Mouse (Mus musculus) Patski (cell line): ENCODE measurements at regions not wholly inside any gene's neighbourhood (a gene's known extent, or its start where the extent isn't known, plus 50 kb on each side); places are given as distances from the start of the nearest gene placed in this dataset.
A peak's percentile ranks its signal among the peaks of the same experiment; 100 is the strongest.

Experiments used
- ATAC-seq: fragments of 100-300 bp; one replicate; pipeline ENCODE4 v1.8.0; 2021
- CTCF ChIA-PET: fragments of 350-600 bp; sonication (Branson Sonifier 250); formaldehyde crosslinking; loops from one replicate; lab custom pipeline; 2022; ENCODE audit warnings: inconsistent platforms; lab: Charles Lee
- POLR2A ChIA-PET: fragments of 350-600 bp; sonication (Branson Sonifier 250); formaldehyde crosslinking; loops from one replicate; lab custom pipeline; 2022; ENCODE audit warnings: antibody characterized with exemption, inconsistent platforms; lab: Charles Lee
- DNase-seq: peaks from one replicate; pipeline ENCODE4 v3.0.0-alpha.2; 2011; ENCODE audit warnings: low read depth, low spot score
- H3K27me3 ChIP-seq: fragments of 371-371 bp; one replicate; pipeline ENCODE4 v1.5.1; 2021
- CTCF ChIP-seq: fragments of 100-300 bp; IDR thresholded peaks from one replicate; pipeline ENCODE4 v1.5.1; 2021
- in situ Hi-C: fragments of 300-500 bp; cut with MboI; formaldehyde crosslinking; loops from 3 replicates; pipeline ENCODE4 v1.11.1; 2018; ENCODE audit warnings: low pct_unique_long_range_greater_than_20kb, mixed read lengths

DNA sequence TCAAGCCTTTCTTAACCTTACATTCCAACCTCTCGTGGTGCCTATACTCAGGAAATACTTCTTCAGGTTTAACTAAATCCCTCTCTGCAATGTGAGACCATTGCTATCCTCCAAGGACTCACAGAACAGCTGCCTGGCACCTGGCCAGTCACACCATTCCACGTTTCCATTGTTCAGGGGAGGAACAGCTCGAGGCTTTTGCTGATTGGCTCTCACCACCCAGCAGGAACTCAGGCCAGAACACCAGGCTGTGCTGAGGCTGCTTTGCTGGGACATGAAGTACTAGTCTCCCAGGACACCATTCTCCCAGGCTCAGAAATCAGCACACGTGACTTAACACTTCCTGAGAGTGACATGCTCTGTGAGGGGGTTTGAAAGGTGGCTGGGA lies 357.6 kb downstream of the Sorl1 start:
- H3K27me3 ChIP-seq: no peaks in the 10 kb centered on the region
- no peak for ATAC-seq
- ChIA-PET CTCF (interaction anchor here (0.9 to 1.5 kb wide), 3 partner anchors 8 to 23 kb away, joined by 3 to 6 read pairs (median 5); no protein-coding TSS in a partner anchor), POLR2A (no interaction called here)
- no peak for TF ChIP-seq CTCF
- in situ Hi-C loops: no loop called here
- DNase-seq: peak; percentile 6

DNA sequence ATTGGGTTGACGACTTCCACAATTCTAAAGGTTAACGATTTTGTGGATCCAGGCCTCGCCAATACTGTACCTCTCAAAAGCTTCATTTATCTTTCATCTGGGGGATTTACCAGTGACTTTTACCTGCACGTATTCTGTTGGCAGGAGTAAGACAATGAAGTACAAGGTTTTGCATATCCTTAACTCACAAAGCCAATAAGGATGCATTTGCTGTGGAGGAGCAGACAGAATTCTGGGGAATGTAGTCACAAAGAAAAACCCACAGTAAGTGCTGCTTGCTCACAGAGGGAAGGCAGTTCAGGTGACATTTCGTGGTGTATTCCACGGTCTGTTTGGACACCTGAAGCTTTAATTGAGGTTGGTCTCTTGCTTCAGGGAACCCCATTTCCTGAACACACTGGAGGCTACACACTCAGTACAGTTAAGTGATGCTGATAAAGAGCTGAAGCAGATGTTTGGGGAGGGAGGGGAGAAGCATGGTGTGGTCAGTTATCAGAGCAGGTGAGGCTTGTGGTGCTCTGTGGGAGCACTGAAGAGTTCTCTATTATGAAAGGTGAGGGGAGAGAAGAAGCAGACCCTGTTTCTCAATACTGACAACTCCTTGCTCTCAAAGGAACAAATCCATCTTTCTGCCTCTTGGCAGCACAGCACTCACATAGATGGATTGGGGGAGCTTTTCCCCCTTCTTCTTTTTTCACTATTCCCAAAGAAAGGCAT lies 358.1 kb downstream of the Sorl1 start:
- no peaks in the 10 kb centered on the region for H3K27me3 ChIP-seq
- ChIA-PET POLR2A (no interaction called here), CTCF (interaction anchor here (0.9 to 1.5 kb wide), 3 partner anchors 9 to 24 kb away, joined by 3 to 6 read pairs (median 5); no protein-coding TSS in a partner anchor)
- in situ Hi-C loops: no loop called here
- DNase-seq (no peak), ATAC-seq (no peak)
- TF ChIP-seq CTCF: no peak

DNA sequence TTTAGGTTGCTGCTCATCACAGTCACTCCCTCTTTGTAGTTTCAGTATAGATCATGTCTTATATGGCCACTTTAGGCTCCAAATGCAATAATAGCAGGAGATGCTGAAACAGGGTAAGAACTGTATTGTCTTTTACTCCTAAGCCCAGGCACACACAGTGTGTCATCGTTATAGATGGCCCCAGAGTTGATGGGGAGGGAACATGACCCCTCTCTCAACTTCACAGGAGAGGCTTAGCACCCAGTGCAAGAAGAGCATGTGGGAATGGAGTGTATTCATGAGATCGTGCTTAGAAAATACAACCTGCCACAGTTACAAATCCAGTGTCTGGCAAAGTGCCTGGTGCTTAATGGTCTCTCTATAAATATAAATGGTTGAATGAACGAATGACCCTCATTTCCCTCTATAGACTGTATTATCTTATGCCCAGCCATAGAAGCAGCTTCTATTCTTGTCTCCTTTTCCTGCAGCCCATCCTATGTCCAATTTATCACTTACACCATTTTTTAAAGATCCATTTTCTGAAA lies 363.0 kb downstream of the Sorl1 start:
- no peak for TF ChIP-seq CTCF
- CTCF ChIA-PET: no interaction called here
- H3K27me3 ChIP-seq: no peaks in the 10 kb centered on the region
- POLR2A ChIA-PET: no interaction called here
- in situ Hi-C loops: no loop called here
- ATAC-seq: no peak
- DNase-seq: no peak

DNA sequence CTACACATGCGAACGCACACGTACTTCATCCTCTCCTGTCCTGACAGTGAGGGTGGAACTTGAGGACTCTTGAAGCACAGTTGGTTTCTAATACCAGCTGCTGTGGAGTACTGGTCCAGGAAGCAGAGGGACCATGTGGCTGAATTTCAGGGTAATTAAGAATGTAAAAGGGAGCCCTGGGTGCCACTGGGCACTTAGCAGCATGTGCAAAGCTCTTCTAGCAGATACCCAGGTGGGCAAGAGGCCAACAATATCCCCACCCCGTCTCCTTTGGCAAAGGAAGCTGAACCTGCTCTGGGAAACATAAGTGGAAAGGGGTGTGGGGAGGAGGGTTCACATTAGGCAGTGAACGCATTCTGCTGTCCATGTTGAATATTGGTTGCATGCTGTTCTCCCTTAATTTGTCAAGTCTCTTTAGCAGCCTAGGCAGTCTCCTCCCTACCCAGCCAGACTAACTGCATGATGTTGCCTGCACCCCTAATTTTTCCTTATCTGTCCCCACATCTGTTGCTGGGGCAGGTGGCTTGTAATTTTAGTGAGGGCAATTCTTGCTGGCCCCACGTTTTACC lies 369.6 kb downstream of the Sorl1 start:
- no peak for DNase-seq
- ChIA-PET POLR2A (no interaction called here), CTCF (no interaction called here)
- ATAC-seq: no peak
- TF ChIP-seq CTCF: no peak
- in situ Hi-C loops: no loop called here
- H3K27me3 ChIP-seq: no peaks in the 10 kb centered on the region

DNA sequence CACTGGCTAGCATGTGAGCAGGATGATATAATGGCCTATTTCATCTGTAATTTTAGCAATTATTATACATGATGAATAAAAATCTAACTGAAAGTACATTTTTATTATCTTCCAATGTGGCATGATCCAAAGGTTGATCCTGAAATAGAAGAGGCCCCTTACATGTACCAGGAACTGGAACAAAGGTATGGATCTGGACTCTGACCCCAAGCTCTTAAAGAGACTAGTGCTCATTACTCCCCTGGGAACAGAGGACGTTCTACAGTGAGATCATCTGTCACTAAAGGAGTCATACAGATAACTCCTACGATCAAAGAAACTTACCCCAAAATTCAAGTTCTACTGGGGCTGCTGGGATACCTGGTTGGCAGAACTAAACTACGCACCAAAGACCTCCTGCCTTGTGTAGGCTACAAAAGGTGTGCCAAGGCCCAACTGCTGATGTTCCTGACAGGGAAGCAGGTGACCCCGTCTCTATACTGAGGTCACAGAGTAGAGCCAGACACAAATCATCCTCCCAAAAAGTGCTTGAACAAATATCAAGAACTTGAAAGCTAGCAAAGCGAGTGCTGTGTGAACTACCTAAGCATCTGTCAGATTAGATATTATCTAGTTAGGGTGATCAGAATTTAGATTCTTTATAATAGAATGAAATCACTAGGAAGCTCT lies 378.0 kb downstream of the Sorl1 start:
- ATAC-seq (no peak), DNase-seq (no peak)
- no peak for TF ChIP-seq CTCF
- no peaks in the 10 kb centered on the region for H3K27me3 ChIP-seq
- CTCF ChIA-PET: interaction anchor here (1.8 kb wide), 1 partner anchor 20 kb away, joined by 6 read pairs; no protein-coding TSS in a partner anchor
- POLR2A ChIA-PET: no interaction called here
- in situ Hi-C loops: no loop called here

DNA sequence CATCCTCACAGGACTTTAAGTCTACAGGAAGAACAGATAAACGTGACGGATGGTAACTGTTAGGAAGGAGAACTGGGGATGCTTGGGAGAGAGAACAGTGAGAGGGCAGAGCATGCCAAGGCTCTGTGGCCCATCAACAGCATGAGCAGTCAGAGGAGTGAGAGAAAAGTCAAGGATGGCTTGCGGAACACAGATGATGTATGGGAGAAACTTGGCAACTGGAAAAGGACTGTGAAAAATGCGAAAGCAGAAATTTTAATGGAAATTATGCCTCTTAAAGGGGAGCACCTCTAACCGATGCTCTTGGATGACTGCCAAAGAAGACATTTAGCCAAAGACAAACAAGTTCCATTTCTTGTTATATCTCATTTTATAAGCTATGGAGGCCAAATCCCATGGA lies 382.6 kb downstream of the Sorl1 start:
- H3K27me3 ChIP-seq: no peaks in the 10 kb centered on the region
- ATAC-seq (no peak), DNase-seq (no peak)
- no peak for TF ChIP-seq CTCF
- POLR2A ChIA-PET: no interaction called here
- CTCF ChIA-PET: no interaction called here
- in situ Hi-C loops: no loop called here

DNA sequence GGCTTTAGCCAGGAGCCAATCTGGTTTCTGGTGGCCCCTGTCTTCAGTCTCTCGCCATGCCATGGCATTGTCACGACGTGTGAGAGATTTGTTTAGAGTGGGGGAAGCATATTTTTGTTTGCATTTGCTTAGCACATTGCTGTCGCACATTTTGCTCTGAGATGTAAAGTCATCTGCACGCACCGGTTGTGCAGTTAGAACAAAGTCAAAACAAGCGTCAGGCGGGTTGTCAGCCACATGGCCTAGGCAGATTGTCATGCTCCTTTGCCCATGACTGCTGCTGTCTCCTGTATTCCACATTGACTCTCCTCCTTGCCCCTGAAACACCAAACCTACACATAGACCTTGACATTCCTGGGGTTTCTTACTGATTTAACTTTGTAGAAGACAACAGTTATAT lies 383.6 kb downstream of the Sorl1 start:
- no peaks in the 10 kb centered on the region for H3K27me3 ChIP-seq
- no peak for DNase-seq
- in situ Hi-C loops: no loop called here
- ATAC-seq: no peak
- TF ChIP-seq CTCF: no peak
- CTCF ChIA-PET: no interaction called here
- POLR2A ChIA-PET: no interaction called here

DNA sequence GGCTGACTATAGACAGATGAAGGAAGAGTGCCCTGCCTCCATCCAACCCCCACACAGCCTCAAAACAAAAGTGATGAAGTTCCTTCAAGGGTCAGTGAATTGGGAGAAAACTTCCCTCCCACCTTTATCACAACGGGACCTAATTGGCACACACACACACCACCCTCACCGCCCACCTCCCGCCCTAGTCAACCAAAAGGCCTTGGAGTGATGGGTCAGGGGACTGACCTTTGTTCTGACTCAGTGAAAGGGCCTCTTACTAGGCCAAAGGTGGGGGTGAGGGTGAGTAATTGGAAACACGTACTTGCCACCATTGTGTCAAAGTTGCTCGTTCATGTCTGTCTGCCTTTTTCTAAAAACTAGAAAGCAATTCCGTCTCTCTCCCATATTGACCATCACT lies 386.4 kb downstream of the Sorl1 start:
- in situ Hi-C loops: loop anchor here (5.0 to 10.0 kb wide), 4 partner anchors 150 to 513 kb away; no protein-coding TSS in a partner anchor
- no peak for ATAC-seq
- CTCF ChIA-PET: no interaction called here
- no peak for DNase-seq
- POLR2A ChIA-PET: no interaction called here
- no peak for TF ChIP-seq CTCF
- no peaks in the 10 kb centered on the region for H3K27me3 ChIP-seq

DNA sequence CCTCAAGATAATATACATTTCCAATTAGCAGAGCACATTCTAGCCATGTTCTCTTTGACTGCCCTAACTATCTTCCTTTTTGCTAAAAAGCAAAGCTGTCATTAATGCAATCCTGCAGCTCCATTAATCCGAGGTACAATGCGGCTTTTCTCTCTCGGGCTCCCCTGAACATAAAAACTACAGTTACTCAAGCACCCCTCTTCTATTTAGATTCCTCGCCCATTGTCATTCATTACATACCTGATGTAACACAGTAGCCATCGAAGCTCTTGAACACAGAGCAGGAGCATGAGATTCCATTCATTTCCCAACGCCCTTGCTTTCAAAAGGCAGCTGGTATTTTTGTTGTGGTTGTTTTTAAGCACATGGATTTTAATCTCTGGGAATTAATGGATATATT lies 387.2 kb downstream of the Sorl1 start:
- TF ChIP-seq CTCF: no peak
- POLR2A ChIA-PET: interaction anchor here (0.6 to 1.6 kb wide), 4 partner anchors 80 to 156 kb away, joined by 3 to 6 read pairs (median 3); no protein-coding TSS in a partner anchor
- CTCF ChIA-PET: interaction anchor here (1.1 kb wide), 1 partner anchor 14 kb away, joined by 3 read pairs; no protein-coding TSS in a partner anchor
- DNase-seq: no peak
- in situ Hi-C loops: loop anchor here (5.0 to 10.0 kb wide), 4 partner anchors 150 to 512 kb away; no protein-coding TSS in a partner anchor
- no peaks in the 10 kb centered on the region for H3K27me3 ChIP-seq
- no peak for ATAC-seq

DNA sequence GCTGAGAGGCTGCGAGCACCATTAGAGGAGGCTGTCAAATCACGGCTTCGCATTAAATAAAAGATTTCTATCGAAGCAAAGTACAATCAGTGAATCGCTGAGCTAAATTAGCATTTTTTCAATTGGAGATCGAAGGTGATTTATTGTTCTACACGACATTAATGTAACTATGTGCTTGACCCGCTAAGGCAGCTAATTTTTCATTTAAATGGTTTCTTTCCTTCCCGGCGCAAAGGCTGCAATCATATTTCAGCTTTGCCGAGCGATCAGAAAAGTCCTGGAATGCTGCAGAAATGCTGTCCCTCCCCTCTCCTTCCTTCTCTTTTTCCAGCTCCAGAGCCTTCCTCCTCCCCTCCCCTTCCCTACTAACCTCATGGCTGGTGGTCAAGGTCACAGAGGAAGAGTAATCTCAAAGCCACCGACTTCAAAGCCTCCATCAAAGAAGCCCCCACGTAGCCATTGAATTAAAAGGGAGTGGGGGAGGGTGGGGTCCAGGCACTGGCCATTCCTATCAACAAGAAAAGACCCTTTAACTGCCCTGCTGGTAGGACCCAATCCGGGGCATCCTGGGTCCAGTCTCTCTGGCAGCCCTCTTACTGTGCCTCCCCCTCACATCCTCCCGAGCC lies 387.8 kb downstream of the Sorl1 start:
- no peak for ATAC-seq

More for the DNA sequence above, 387.8 kb downstream of the Sorl1 start:
- no peaks in the 10 kb centered on the region for H3K27me3 ChIP-seq
- DNase-seq: no peak
- POLR2A ChIA-PET: interaction anchor here (0.6 to 1.6 kb wide), 5 partner anchors 81 to 188 kb away, joined by 3 to 6 read pairs (median 3); no protein-coding TSS in a partner anchor
- no peak for TF ChIP-seq CTCF
- in situ Hi-C loops: loop anchor here (5.0 to 10.0 kb wide), 4 partner anchors 149 to 512 kb away; no protein-coding TSS in a partner anchor
- CTCF ChIA-PET: interaction anchor here (1.1 kb wide), 1 partner anchor 15 kb away, joined by 3 read pairs; no protein-coding TSS in a partner anchor
